Mouse (Mus musculus) MEL (cell line): ENCODE data around the gene Myo3b.
A peak's percentile ranks its signal among the peaks of the same experiment; 100 is the strongest.

Experiments
- CTCF ChIP-seq, 3 experiments: IDR thresholded peaks in 2 of 3; conservative IDR thresholded peaks in 1 of 3; 2 replicates each; pipeline ENCODE4 v1.5.1; 2011 to 2012; ENCODE audit warnings: low read length in 3 of 3, low read depth in 2 of 3, mild to moderate bottlenecking in 2 of 3, improper control_type of control experiment in 1 of 3, inconsistent platforms in 1 of 3, mixed read lengths in 1 of 3, moderate library complexity in 1 of 3; ENCODE audit not compliant: control insufficient read depth in 1 of 3, insufficient read depth in 1 of 3, poor library complexity in 1 of 3, severe bottlenecking in 1 of 3
- ELF1 ChIP-seq: IDR thresholded peaks from 2 replicates; pipeline ENCODE4 v1.6.1; 2014; ENCODE audit warnings: low read depth, mild to moderate bottlenecking, inconsistent platforms, low read length, improper control_type of control experiment, moderate library complexity
- EP300 ChIP-seq, 2 experiments: IDR thresholded peaks; 2 replicates each; pipeline ENCODE4 v1.6.1; 2011; ENCODE audit warnings: improper control_type of control experiment in 2 of 2, low read length in 2 of 2, low read depth in 1 of 2, mild to moderate bottlenecking in 1 of 2
- GATA1 ChIP-seq: IDR thresholded peaks from 2 replicates; pipeline ENCODE4 v1.6.1; 2011; ENCODE audit warnings: low read depth, low read length, improper control_type of control experiment
- MAX ChIP-seq: IDR thresholded peaks from 2 replicates; pipeline ENCODE4 v1.6.1; 2011; ENCODE audit warnings: low read length, improper control_type of control experiment
- MEF2A ChIP-seq: IDR thresholded peaks from 2 replicates; pipeline ENCODE4 v1.6.1; 2014; ENCODE audit warnings: low read depth, mild to moderate bottlenecking, inconsistent platforms, low read length, improper control_type of control experiment; ENCODE audit not compliant: poor library complexity, insufficient replicate concordance, severe bottlenecking; ENCODE audit errors: extremely low read depth
- MXI1 ChIP-seq: IDR thresholded peaks from 2 replicates; pipeline ENCODE4 v1.6.1; 2011; ENCODE audit warnings: mild to moderate bottlenecking, low read depth, low read length, improper control_type of control experiment
- MYC ChIP-seq: IDR thresholded peaks from 2 replicates; pipeline ENCODE4 v1.6.1; 2011; ENCODE audit warnings: low read depth, mild to moderate bottlenecking, low read length, improper control_type of control experiment, moderate library complexity
- POLR2A ChIP-seq, 2 experiments: IDR thresholded peaks; 2 replicates each; pipeline ENCODE4 v1.6.1; 2011 to 2012; ENCODE audit warnings: low read length in 2 of 2, mild to moderate bottlenecking in 2 of 2, control low read depth in 1 of 2, improper control_type of control experiment in 1 of 2, low read depth in 1 of 2, moderate library complexity in 1 of 2; ENCODE audit not compliant: control insufficient read depth in 1 of 2, insufficient read depth in 1 of 2, poor library complexity in 1 of 2
- TBP ChIP-seq: IDR thresholded peaks from 2 replicates; pipeline ENCODE4 v1.8.0; 2011; ENCODE audit warnings: low read depth, low read length, improper control_type of control experiment
- USF1 ChIP-seq: IDR thresholded peaks from 2 replicates; pipeline ENCODE4 v1.6.1; 2014; ENCODE audit warnings: low read depth, mild to moderate bottlenecking, inconsistent platforms, low read length, improper control_type of control experiment, moderate library complexity
- USF2 ChIP-seq, 2 experiments: IDR thresholded peaks; 2 replicates each; pipeline ENCODE4 v1.6.1; 2011 to 2012; ENCODE audit warnings: improper control_type of control experiment in 2 of 2, low read length in 2 of 2, borderline replicate concordance in 1 of 2, inconsistent platforms in 1 of 2, low read depth in 1 of 2, mild to moderate bottlenecking in 1 of 2; ENCODE audit not compliant: insufficient read depth in 1 of 2
- ZMIZ1 ChIP-seq: IDR thresholded peaks from 2 replicates; pipeline ENCODE4 v1.6.1; 2012; ENCODE audit warnings: low read depth, mild to moderate bottlenecking, inconsistent platforms, low read length, improper control_type of control experiment, moderate library complexity

GRCm38 (mm10) chr2:70226679-70227078, 187.8 kb downstream of the Myo3b start:
- peak; percentile 5 to 69 (median 55); a peak in 4 of 6 replicates for TF ChIP-seq CTCF (IDR thresholded peaks at IDR 0.05 in 2 of 3, conservative IDR thresholded peaks at IDR 0.05 in 1 of 3; ENCODE audit: control insufficient read depth in 1 of 3, insufficient read depth in 1 of 3, low read depth in 2 of 3, low read length in 3 of 3, poor library complexity in 1 of 3, severe bottlenecking in 1 of 3)
- no peak for TF ChIP-seq EP300 (IDR thresholded peaks at IDR 0.05; ENCODE audit: low read depth in 1 of 2, low read length in 2 of 2)
- TF ChIP-seq GATA1: no peak
- no peak for TF ChIP-seq POLR2A (IDR thresholded peaks at IDR 0.05; ENCODE audit: control insufficient read depth in 1 of 2, insufficient read depth in 1 of 2, low read depth in 1 of 2, low read length in 2 of 2, poor library complexity in 1 of 2)
- TF ChIP-seq USF2 (IDR thresholded peaks at IDR 0.05; ENCODE audit: borderline replicate concordance in 1 of 2, insufficient read depth in 1 of 2, low read depth in 1 of 2, low read length in 2 of 2): no peak
- no peak for TF ChIP-seq MAX
- no peak for TF ChIP-seq MEF2A
- no peak for TF ChIP-seq MXI1
- TF ChIP-seq MYC: no peak
- no peak for TF ChIP-seq USF1
- TF ChIP-seq ZMIZ1: no peak
- TF ChIP-seq ELF1: no peak
- TF ChIP-seq TBP: no peak
